Comparison of ENCODE assay signal across 18 mouse cellular contexts in the genomic region with DNA sequence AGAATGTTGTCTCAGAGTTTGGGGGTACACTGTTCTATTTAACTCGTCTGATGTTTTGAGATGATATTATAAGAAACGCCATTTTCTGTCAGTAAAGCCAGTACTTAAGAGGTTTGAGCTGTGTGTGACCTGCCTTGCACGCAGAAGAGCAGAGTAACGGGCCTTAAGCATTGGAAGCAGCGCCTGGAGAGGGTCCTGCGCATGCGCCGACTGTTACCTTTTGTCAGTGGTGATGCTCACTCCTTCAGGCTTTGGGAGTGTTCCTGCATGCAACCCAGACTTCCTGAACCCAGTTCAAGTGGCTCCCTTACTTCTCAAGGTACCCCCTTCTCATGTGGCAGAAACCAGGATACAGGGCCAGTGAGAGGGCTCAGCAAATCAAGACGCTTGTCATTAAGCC.
"Had no signal": no experiment of that assay in that cellular context is flagged by ENCODE, and none has a peak within 500 bp of the region (broad histone marks: within the 10 kb centered on the region; RNA-seq: fewer than 3 reads in every experiment).

No protein-coding gene starts in this region.

- H3K27ac ChIP-seq: kidney, postnatal 0 days; limb, embryonic 12.5 days; limb, embryonic 15.5 days; liver, embryonic 14.5 days; midbrain, embryonic 12.5 days; midbrain, embryonic 15.5 days; neural tube, embryonic 12.5 days had no signal

- DNase-seq: kidney, adult 2 months; kidney, postnatal 25 days; left cerebral cortex, postnatal 4 days; liver, postnatal 0 days; lung, postnatal 36 days; right cerebral cortex, postnatal 4 days; thymus, adult 2 months; thymus, postnatal 14 days; thymus, postnatal 4 days had no signal

- H3K9ac ChIP-seq: limb, embryonic 12.5 days; limb, embryonic 15.5 days; liver, embryonic 14.5 days; liver, postnatal 0 days; lung, embryonic 15.5 days; midbrain, embryonic 12.5 days; midbrain, embryonic 15.5 days; neural tube, embryonic 12.5 days; neural tube, embryonic 15.5 days had no signal

- H3K9me3 ChIP-seq: limb, embryonic 15.5 days; lung, embryonic 15.5 days; midbrain, embryonic 12.5 days; midbrain, embryonic 15.5 days; neural tube, embryonic 12.5 days; neural tube, embryonic 15.5 days had no signal

- H3K4me3 ChIP-seq: limb, embryonic 12.5 days; limb, embryonic 15.5 days; lung, embryonic 15.5 days; midbrain, embryonic 12.5 days; midbrain, embryonic 15.5 days; neural tube, embryonic 12.5 days; neural tube, embryonic 15.5 days had no signal

- H3K27me3 ChIP-seq: limb, embryonic 12.5 days; limb, embryonic 15.5 days; lung, embryonic 15.5 days; midbrain, embryonic 12.5 days; midbrain, embryonic 15.5 days; neural tube, embryonic 12.5 days; neural tube, embryonic 15.5 days had no signal

- H3K36me3 ChIP-seq: limb, embryonic 12.5 days; limb, embryonic 15.5 days; lung, embryonic 15.5 days; midbrain, embryonic 12.5 days; midbrain, embryonic 15.5 days; neural tube, embryonic 12.5 days; neural tube, embryonic 15.5 days had no signal

- ATAC-seq: liver, postnatal 0 days; midbrain, embryonic 15.5 days had no signal
